Mouse (Mus musculus): ENCODE results near the gene AY074887. TPM values are rescaled to one million over a fixed set of nuclear protein-coding genes. Genes with fewer than 3 reads are reported as not detected.

The AY074887 gene
- not detected for total RNA-seq (2023)

GRCm38 (mm10) chr9:54950575-54951321, at the start of gene AY074887, which contains the start of gene Psma4:
Gene AY074887, minus strand, starts transcription at chr9:54950998.
Gene Psma4, plus strand, starts transcription at chr9:54950790.

GRCm38 (mm10) chr9:54980674-54981073, 29.9 kb upstream of the AY074887 start, which contains the start of gene Chrna5:
Gene Chrna5, plus strand, starts transcription at chr9:54980880.

GRCm38 (mm10) chr9:54917010-54917677, 33.7 kb downstream of the AY074887 start, which contains the start of gene Hykk:
Gene Hykk, plus strand, starts transcription at chr9:54917283.

Other genes with a start within 250 kb of the AY074887 start
- gene Wdr61, start 216.5 kb downstream of the AY074887 start, total RNA-seq (2023) = 10 to 100 TPM; 25.1 to 28.1 TPM
- not detected for gene Crabp1, start 186.2 kb downstream of the AY074887 start, total RNA-seq (2023)
- gene Ireb2, start 87.2 kb downstream of the AY074887 start, total RNA-seq (2023) = 10 to 100 TPM; 34.7 to 36.1 TPM
- gene Hykk, start 33.7 kb downstream of the AY074887 start, total RNA-seq (2023) = under 1 TPM in 1 of 2 experiments, not detected in 1; 0.13 TPM
- 10 to 100 TPM; 75.5 to 82.9 TPM for gene Psma4, start 208 bp downstream of the AY074887 start, total RNA-seq (2023)
- not detected for gene Chrna5, start 29.9 kb upstream of the AY074887 start, total RNA-seq (2023)
- gene Chrna3, start 75.6 kb upstream of the AY074887 start, total RNA-seq (2023) = not detected
- under 1 TPM in 1 of 2 experiments, not detected in 1; 0.24 TPM for gene Chrnb4, start 97.8 kb upstream of the AY074887 start, total RNA-seq (2023)
- gene Ube2q2, start 197.9 kb upstream of the AY074887 start, total RNA-seq (2023) = 10 to 100 TPM; 29.2 to 33.4 TPM

All from neutrophil, adult 83 days (primary cell).